Mouse (Mus musculus) lung, postnatal 0 days (tissue): ENCODE results near the gene B3galt1.

Experiments
- CTCF ChIP-seq: IDR thresholded peaks from 2 replicates; pipeline ENCODE4 v1.5.1; 2016; ENCODE audit warnings: antibody characterized with exemption, mild to moderate bottlenecking
- EP300 ChIP-seq: IDR thresholded peaks from 2 replicates; pipeline ENCODE4 v1.6.1; 2016; ENCODE audit warnings: antibody characterized with exemption, mild to moderate bottlenecking, control low read depth

- TF ChIP-seq CTCF (no peak), EP300 (no peak)
Measured at GRCm38 (mm10) chr2:68034711-68035110, 469.0 kb downstream of the B3galt1 start.
